In the genomic region with DNA sequence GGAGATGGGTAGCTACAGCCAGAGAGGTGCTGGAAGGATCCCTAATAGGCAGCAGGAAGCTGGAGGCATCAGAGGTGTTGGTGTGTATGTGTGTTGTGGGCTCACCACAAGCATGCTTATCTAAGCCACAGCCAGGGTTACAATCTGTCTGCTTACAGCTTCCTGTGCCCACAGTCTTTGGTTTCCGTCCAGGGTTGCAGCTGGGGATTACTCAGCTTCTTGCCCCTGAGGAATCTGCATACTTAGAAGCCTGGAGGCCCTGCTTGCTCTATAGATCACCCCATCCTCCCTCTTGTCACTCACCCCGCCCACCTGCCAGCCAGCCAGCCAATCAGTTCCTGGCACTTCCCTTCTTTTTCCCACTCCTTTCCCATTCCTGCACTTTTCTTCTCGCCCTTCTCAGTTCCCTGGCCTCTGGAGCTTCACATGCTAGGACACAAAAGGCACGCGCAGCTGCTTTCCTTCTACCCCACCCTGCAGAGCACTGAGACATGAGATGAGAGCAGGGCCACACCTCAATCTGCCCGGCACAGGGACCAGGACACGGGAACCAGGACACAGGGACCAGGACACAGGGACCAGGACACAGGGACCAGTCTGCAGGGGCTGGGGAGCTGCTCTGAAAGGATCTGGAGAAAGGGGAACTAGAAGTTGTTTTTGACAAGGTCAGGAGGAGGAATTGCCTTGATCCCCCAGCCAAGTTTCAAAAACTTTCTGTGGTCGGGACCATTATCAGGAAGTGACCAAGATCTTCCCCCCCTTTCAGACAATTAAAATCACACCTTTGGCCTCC, we compare ENCODE assay signal across 8 mouse cellular contexts. TPM values are rescaled to one million over a fixed set of nuclear protein-coding genes. Genes with fewer than 3 reads are reported as not detected.
DNase-seq lines count a peak whose midpoint lies in the region; ATAC-seq lines count a peak whose summit lies in the region.
"Not testable (repeated sequence)": the region's sequence is repeated elsewhere in the genome, so short reads cannot be mapped to it uniquely, and the experiment has no call there.

No protein-coding gene starts in this region.

- H3K4me2 ChIP-seq in midbrain, embryonic 11.5 days = not testable (repeated sequence)

- intact Hi-C loops in left cerebral cortex, postnatal 36 days (cut with DNase I) = not testable (repeated sequence)

- H3K9ac ChIP-seq in midbrain, embryonic 11.5 days (ENCODE audit: low read length) = not testable (repeated sequence)

- H3K27me3 ChIP-seq in midbrain, embryonic 11.5 days (ENCODE audit: control insufficient read depth, insufficient read depth, low read length) = not testable (repeated sequence)

- H3K4me3 ChIP-seq in midbrain, embryonic 11.5 days (ENCODE audit: low read depth, low read length) = not testable (repeated sequence)

- DNase-seq in fibroblast of lung, adult 2 months (ENCODE audit: low read depth) = peak; percentile 9
- DNase-seq in heart, adult 9 months (ENCODE audit: low spot score in 2 of 2) = peak; percentile 14 to 18
- DNase-seq in left cerebral cortex, postnatal 36 days (ENCODE audit: low spot score in 2 of 2) = peak; percentile 9 to 14
- DNase-seq in midbrain, embryonic 11.5 days (ENCODE audit: low spot score, missing footprints) = peak; percentile 82
- DNase-seq in retina, embryonic 14.5 days (ENCODE audit: low spot score) = peak; percentile 10
- DNase-seq in thymus, postnatal 36 days = peak; percentile 4 to 14

- 0% methylated on average over 1 of the region's 8 CpGs for WGBS in midbrain, embryonic 11.5 days

- not testable (repeated sequence) for H3K9me3 ChIP-seq in midbrain, embryonic 11.5 days (ENCODE audit: control insufficient read depth, low read length)

- not testable (repeated sequence) for H3K27ac ChIP-seq in midbrain, embryonic 11.5 days (ENCODE audit: low read depth, low read length)

- ATAC-seq in activated CD4-positive, CD25-positive, alpha-beta regulatory T cell, adult 4 months = peak; percentile 66
- ATAC-seq in inflammation-experienced regulatory T-cells, adult 6 months = peak; percentile 74
- peak; percentile 83 for ATAC-seq in midbrain, embryonic 11.5 days (ENCODE audit: low FRiP score)

- H3K36me3 ChIP-seq in midbrain, embryonic 11.5 days (ENCODE audit: control insufficient read depth, insufficient read depth, low read length) = not testable (repeated sequence)

- H3K4me1 ChIP-seq in midbrain, embryonic 11.5 days (ENCODE audit: control insufficient read depth, insufficient read depth, low read length) = not testable (repeated sequence)

RNA-seq across cellular contexts. Expression of a gene that starts 53.5 kb away (rescaled TPM):
- polyA plus RNA-seq in activated CD4-positive, CD25-positive, alpha-beta regulatory T cell, adult 4 months (2017; shearing (Covaris generic)) = under 1 TPM; 0.34 to 0.46 TPM
- not detected for polyA plus RNA-seq in inflammation-experienced regulatory T-cells, adult 6 months (2017; shearing (Covaris generic))
- total RNA-seq in left cerebral cortex, postnatal 36 days (2021) = not detected
- polyA plus RNA-seq in midbrain, embryonic 11.5 days (2014; fragmentation: Nextera tagmentation; extraction: Ambion mirVana) = 18.0 and 18.8 TPM in 2 replicates

Comparison
In these comparisons a context has a peak if more than half of its experiments do, and no peak if none do; other contexts are left out.
1. DNase-seq: peak in every context shown above with its lines; median percentile 82 in midbrain, embryonic 11.5 days; 16 in heart, adult 9 months; 12 in left cerebral cortex, postnatal 36 days; 10 in retina, embryonic 14.5 days; 9 in fibroblast of lung, adult 2 months; 9 in thymus, postnatal 36 days.
2. RNA of a gene that starts 53.5 kb away (polyA plus RNA-seq): 18.0 to 18.8 TPM in midbrain, embryonic 11.5 days; 0.34 to 0.46 TPM in activated CD4-positive, CD25-positive, alpha-beta regulatory T cell, adult 4 months and not detected in inflammation-experienced regulatory T-cells, adult 6 months; every median in the first group is over 10 times any median in the second.
3. Peak in every context shown above with its lines, with median percentiles within 50 percentile points of each other: ATAC-seq.